Mouse (Mus musculus) MEL (cell line): ENCODE measurements around the gene Klk1b5. TPM values are rescaled to one million over a fixed set of nuclear protein-coding genes. Genes with fewer than 3 reads are reported as not detected.

Experiments used
- DNase-seq: peaks from one replicate; pipeline ENCODE4 v3.0.0; 2011; ENCODE audit warnings: low read depth, low spot score
- H3K27ac ChIP-seq: 2 replicates; pipeline ENCODE4 v1.5.1; 2012; ENCODE audit warnings: low read depth, mild to moderate bottlenecking, control low read depth, low read length, moderate library complexity; ENCODE audit not compliant: control insufficient read depth
- H3K27me3 ChIP-seq, 2 experiments: fragments of 150-350 bp in 1 of 2; sonication (generic) in 1 of 2; 2 replicates each; pipeline ENCODE4 v1.6.1; 2012; ENCODE audit warnings: low read length in 2 of 2, mild to moderate bottlenecking in 2 of 2, improper control_type of control experiment in 1 of 2, moderate library complexity in 1 of 2; ENCODE audit not compliant: insufficient read depth in 2 of 2, control insufficient read depth in 1 of 2
- H3K36me3 ChIP-seq, 2 experiments: 2 replicates each; pipeline ENCODE4 v1.6.1; 2012 to 2014; ENCODE audit warnings: low read length in 2 of 2, improper control_type of control experiment in 1 of 2, inconsistent platforms in 1 of 2, mild to moderate bottlenecking in 1 of 2; ENCODE audit not compliant: insufficient read depth in 2 of 2, control insufficient read depth in 1 of 2
- H3K4me1 ChIP-seq, 2 experiments: fragments of 150-350 bp in 1 of 2; sonication (generic) in 1 of 2; 2 replicates each; pipeline ENCODE4 v1.6.1; 2012; ENCODE audit warnings: low read length in 2 of 2, improper control_type of control experiment in 1 of 2, mild to moderate bottlenecking in 1 of 2; ENCODE audit not compliant: insufficient read depth in 2 of 2, control insufficient read depth in 1 of 2
- H3K4me3 ChIP-seq, 2 experiments: fragments of 150-350 bp in 1 of 2; sonication (generic) in 1 of 2; 2 replicates each; pipeline ENCODE4 v1.5.1; 2012; ENCODE audit warnings: low read depth in 2 of 2, low read length in 2 of 2, mild to moderate bottlenecking in 2 of 2, moderate library complexity in 2 of 2, control low read depth in 1 of 2, improper control_type of control experiment in 1 of 2; ENCODE audit not compliant: control insufficient read depth in 1 of 2, insufficient read depth in 1 of 2
- H3K79me2 ChIP-seq: 2 replicates; pipeline ENCODE4 v1.6.1; 2012; ENCODE audit warnings: mild to moderate bottlenecking, low read length, moderate library complexity; ENCODE audit not compliant: control insufficient read depth, poor library complexity, insufficient read depth
- H3K9ac ChIP-seq: 2 replicates; pipeline ENCODE4 v1.6.1; 2012; ENCODE audit warnings: low read depth, mild to moderate bottlenecking, control low read depth, low read length, moderate library complexity; ENCODE audit not compliant: control insufficient read depth, poor library complexity, severe bottlenecking
- H3K9me3 ChIP-seq: fragments of 150-350 bp; sonication (generic); replicated peaks from 2 replicates; pipeline ENCODE4 v1.6.1; 2012; ENCODE audit warnings: mild to moderate bottlenecking, low read length, improper control_type of control experiment, moderate library complexity; ENCODE audit not compliant: insufficient read depth
- BHLHE40 ChIP-seq: IDR thresholded peaks from 2 replicates; pipeline ENCODE4 v1.6.1; 2012; ENCODE audit warnings: low read depth, mild to moderate bottlenecking, inconsistent platforms, low read length, improper control_type of control experiment, borderline replicate concordance
- CHD1 ChIP-seq: IDR thresholded peaks from 2 replicates; pipeline ENCODE4 v1.6.1; 2012; ENCODE audit warnings: low read depth, mild to moderate bottlenecking, inconsistent platforms, low read length, improper control_type of control experiment
- CHD2 ChIP-seq: IDR thresholded peaks from 2 replicates; pipeline ENCODE4 v1.6.1; 2011; ENCODE audit warnings: low read length, improper control_type of control experiment
- CTCF ChIP-seq, 3 experiments: IDR thresholded peaks in 2 of 3; conservative IDR thresholded peaks in 1 of 3; 2 replicates each; pipeline ENCODE4 v1.5.1; 2011 to 2012; ENCODE audit warnings: low read length in 3 of 3, low read depth in 2 of 3, mild to moderate bottlenecking in 2 of 3, improper control_type of control experiment in 1 of 3, inconsistent platforms in 1 of 3, mixed read lengths in 1 of 3, moderate library complexity in 1 of 3; ENCODE audit not compliant: control insufficient read depth in 1 of 3, insufficient read depth in 1 of 3, poor library complexity in 1 of 3, severe bottlenecking in 1 of 3
- E2F4 ChIP-seq: IDR thresholded peaks from 2 replicates; pipeline ENCODE4 v1.6.1; 2011; ENCODE audit warnings: low read depth, low read length, improper control_type of control experiment, borderline replicate concordance
- ELF1 ChIP-seq: IDR thresholded peaks from 2 replicates; pipeline ENCODE4 v1.6.1; 2014; ENCODE audit warnings: low read depth, mild to moderate bottlenecking, inconsistent platforms, low read length, improper control_type of control experiment, moderate library complexity
- EP300 ChIP-seq, 2 experiments: IDR thresholded peaks; 2 replicates each; pipeline ENCODE4 v1.6.1; 2011; ENCODE audit warnings: improper control_type of control experiment in 2 of 2, low read length in 2 of 2, low read depth in 1 of 2, mild to moderate bottlenecking in 1 of 2
- ETS1 ChIP-seq: IDR thresholded peaks from 2 replicates; pipeline ENCODE4 v1.6.1; 2012; ENCODE audit warnings: low read depth, mild to moderate bottlenecking, inconsistent platforms, low read length, improper control_type of control experiment, moderate library complexity
- GABPA ChIP-seq: IDR thresholded peaks from 2 replicates; pipeline ENCODE4 v1.6.1; 2012; ENCODE audit warnings: low read depth, mild to moderate bottlenecking, inconsistent platforms, low read length, improper control_type of control experiment, moderate library complexity
- GATA1 ChIP-seq: IDR thresholded peaks from 2 replicates; pipeline ENCODE4 v1.6.1; 2011; ENCODE audit warnings: low read depth, low read length, improper control_type of control experiment
- HCFC1 ChIP-seq: IDR thresholded peaks from 2 replicates; pipeline ENCODE4 v1.6.1; 2012; ENCODE audit warnings: low read depth, mild to moderate bottlenecking, inconsistent platforms, low read length, improper control_type of control experiment, moderate library complexity
- JUND ChIP-seq: IDR thresholded peaks from 2 replicates; pipeline ENCODE4 v1.6.1; 2011; ENCODE audit warnings: low read depth, mild to moderate bottlenecking, improper control_type of control experiment, low read length
- KAT2A ChIP-seq: conservative IDR thresholded peaks from 2 replicates; pipeline ENCODE4 v1.6.1; 2012; ENCODE audit warnings: low read depth, low read length, improper control_type of control experiment, inconsistent platforms
- MAFK ChIP-seq: IDR thresholded peaks from 2 replicates; pipeline ENCODE4 v1.6.1; 2011; ENCODE audit warnings: low read depth, mild to moderate bottlenecking, low read length, improper control_type of control experiment, borderline replicate concordance
- MAX ChIP-seq: IDR thresholded peaks from 2 replicates; pipeline ENCODE4 v1.6.1; 2011; ENCODE audit warnings: low read length, improper control_type of control experiment
- MAZ ChIP-seq: IDR thresholded peaks from 2 replicates; pipeline ENCODE4 v1.6.1; 2012; ENCODE audit warnings: low read depth, mild to moderate bottlenecking, inconsistent platforms, low read length, improper control_type of control experiment
- MEF2A ChIP-seq: IDR thresholded peaks from 2 replicates; pipeline ENCODE4 v1.6.1; 2014; ENCODE audit warnings: low read depth, mild to moderate bottlenecking, inconsistent platforms, low read length, improper control_type of control experiment; ENCODE audit not compliant: poor library complexity, insufficient replicate concordance, severe bottlenecking; ENCODE audit errors: extremely low read depth
- MXI1 ChIP-seq: IDR thresholded peaks from 2 replicates; pipeline ENCODE4 v1.6.1; 2011; ENCODE audit warnings: mild to moderate bottlenecking, low read depth, low read length, improper control_type of control experiment
- MYB ChIP-seq: IDR thresholded peaks from 2 replicates; pipeline ENCODE4 v1.6.1; 2011; ENCODE audit warnings: mild to moderate bottlenecking, low read depth, low read length, improper control_type of control experiment
- MYC ChIP-seq: IDR thresholded peaks from 2 replicates; pipeline ENCODE4 v1.6.1; 2011; ENCODE audit warnings: low read depth, mild to moderate bottlenecking, low read length, improper control_type of control experiment, moderate library complexity
- NELFE ChIP-seq: IDR thresholded peaks from 2 replicates; pipeline ENCODE4 v1.6.1; 2011; ENCODE audit warnings: low read depth, low read length, improper control_type of control experiment
- NRF1 ChIP-seq: IDR thresholded peaks from 2 replicates; pipeline ENCODE4 v1.6.1; 2014; ENCODE audit warnings: low read depth, mild to moderate bottlenecking, inconsistent platforms, low read length, improper control_type of control experiment, moderate library complexity; ENCODE audit not compliant: poor library complexity, insufficient read depth, severe bottlenecking
- POLR2A ChIP-seq, 2 experiments: IDR thresholded peaks; 2 replicates each; pipeline ENCODE4 v1.6.1; 2011 to 2012; ENCODE audit warnings: low read length in 2 of 2, mild to moderate bottlenecking in 2 of 2, control low read depth in 1 of 2, improper control_type of control experiment in 1 of 2, low read depth in 1 of 2, moderate library complexity in 1 of 2; ENCODE audit not compliant: control insufficient read depth in 1 of 2, insufficient read depth in 1 of 2, poor library complexity in 1 of 2
- POLR2AphosphoS2 ChIP-seq: IDR thresholded peaks from 2 replicates; pipeline ENCODE4 v1.6.1; 2011; ENCODE audit warnings: low read length, improper control_type of control experiment
- POLR2AphosphoS5 ChIP-seq: IDR thresholded peaks from 2 replicates; pipeline ENCODE4 v1.6.1; 2012; ENCODE audit warnings: low read depth, borderline replicate concordance, mild to moderate bottlenecking, inconsistent platforms, low read length, moderate library complexity, mixed read lengths
- RAD21 ChIP-seq: IDR thresholded peaks from 2 replicates; pipeline ENCODE4 v1.6.1; 2011; ENCODE audit warnings: mild to moderate bottlenecking, low read depth, low read length, improper control_type of control experiment
- RCOR1 ChIP-seq: IDR thresholded peaks from 2 replicates; pipeline ENCODE4 v1.6.1; 2012; ENCODE audit warnings: low read depth, mild to moderate bottlenecking, inconsistent platforms, low read length, improper control_type of control experiment
- SIN3A ChIP-seq: IDR thresholded peaks from 2 replicates; pipeline ENCODE4 v1.6.1; 2012; ENCODE audit warnings: low read length, improper control_type of control experiment, inconsistent platforms
- SMC3 ChIP-seq: IDR thresholded peaks from 2 replicates; pipeline ENCODE4 v1.6.1; 2011; ENCODE audit warnings: low read depth, low read length, improper control_type of control experiment
- TAL1 ChIP-seq: IDR thresholded peaks from 2 replicates; pipeline ENCODE4 v1.6.1; 2012; ENCODE audit warnings: mild to moderate bottlenecking, inconsistent platforms, low read length, moderate library complexity, mixed read lengths
- TBP ChIP-seq: IDR thresholded peaks from 2 replicates; pipeline ENCODE4 v1.8.0; 2011; ENCODE audit warnings: low read depth, low read length, improper control_type of control experiment
- TCF12 ChIP-seq: IDR thresholded peaks from 2 replicates; pipeline ENCODE4 v1.6.1; 2014; ENCODE audit warnings: low read depth, mild to moderate bottlenecking, inconsistent platforms, low read length, improper control_type of control experiment, moderate library complexity
- UBTF ChIP-seq: IDR thresholded peaks from 2 replicates; pipeline ENCODE4 v1.6.1; 2012; ENCODE audit warnings: low read depth, mild to moderate bottlenecking, inconsistent platforms, low read length, improper control_type of control experiment, moderate library complexity, borderline replicate concordance; ENCODE audit not compliant: insufficient read depth
- USF1 ChIP-seq: IDR thresholded peaks from 2 replicates; pipeline ENCODE4 v1.6.1; 2014; ENCODE audit warnings: low read depth, mild to moderate bottlenecking, inconsistent platforms, low read length, improper control_type of control experiment, moderate library complexity
- USF2 ChIP-seq, 2 experiments: IDR thresholded peaks; 2 replicates each; pipeline ENCODE4 v1.6.1; 2011 to 2012; ENCODE audit warnings: improper control_type of control experiment in 2 of 2, low read length in 2 of 2, borderline replicate concordance in 1 of 2, inconsistent platforms in 1 of 2, low read depth in 1 of 2, mild to moderate bottlenecking in 1 of 2; ENCODE audit not compliant: insufficient read depth in 1 of 2
- ZC3H11A ChIP-seq: IDR thresholded peaks from 2 replicates; pipeline ENCODE4 v1.6.1; 2012; ENCODE audit warnings: low read depth, mild to moderate bottlenecking, inconsistent platforms, low read length, improper control_type of control experiment
- ZKSCAN1 ChIP-seq: IDR thresholded peaks from 2 replicates; pipeline ENCODE4 v1.6.1; 2012; ENCODE audit warnings: low read depth, mild to moderate bottlenecking, inconsistent platforms, low read length, improper control_type of control experiment, moderate library complexity
- ZMIZ1 ChIP-seq: IDR thresholded peaks from 2 replicates; pipeline ENCODE4 v1.6.1; 2012; ENCODE audit warnings: low read depth, mild to moderate bottlenecking, inconsistent platforms, low read length, improper control_type of control experiment, moderate library complexity
- ZNF384 ChIP-seq: IDR thresholded peaks from 2 replicates; pipeline ENCODE4 v1.6.1; 2012; ENCODE audit warnings: low read depth, mild to moderate bottlenecking, inconsistent platforms, low read length, improper control_type of control experiment
- polyA plus RNA-seq, 2 experiments: library from polyadenylated mRNA; stranded (reverse) in 1 of 2; unstranded in 1 of 2; fragments of >175 nt in 1 of 2; fragments of >200 nt in 1 of 2; gene quantifications; 2 replicates each; pipeline versions ENCODE4 v1.2.1 to v1.2.4; 2012; ENCODE audit warnings: low replicate concordance in 2 of 2, low read depth in 1 of 2; ENCODE audit not compliant: insufficient read length in 2 of 2, insufficient read depth in 1 of 2, missing spikeins in 1 of 2
- total RNA-seq: library from RNA; depleted of rRNA; stranded (reverse); fragments of 300-350 nt; gene quantifications from 2 replicates; pipeline ENCODE4 v1.2.3, GENCODE M21; 2012

The Klk1b5 gene
- total and polyA plus RNA-seq, 3 experiments, result not detected

GRCm38 (mm10) chr7:44239913-44240312 lies 24.2 kb downstream of the Klk1b5 start:
- peak; percentile 49 for DNase-seq
- Histone ChIP-seq H3K9me3 (no peaks in the 10 kb centered on the region), H3K9ac (no peak overlapping the region), H3K27me3 (no peaks in the 10 kb centered on the region), H3K4me1 (peaks cover 10 to 25% of the 10 kb centered on the region in 2 experiments), H3K36me3 (peaks cover 0 to 10% of the 10 kb centered on the region in 2 experiments; a peak in 2 of 4 replicates), H3K4me3 (no peak overlapping the region), H3K27ac (no peak overlapping the region), H3K79me2 (no peaks in the 10 kb centered on the region)
- no peak for TF ChIP-seq ELF1
- TF ChIP-seq MAFK, result no peak
- TF ChIP-seq NELFE, result no peak
- no peak for TF ChIP-seq POLR2AphosphoS5
- no peak for TF ChIP-seq SMC3
- TF ChIP-seq ZMIZ1, result no peak
- no peak for TF ChIP-seq TAL1
- no peak for TF ChIP-seq ZKSCAN1
- TF ChIP-seq ZC3H11A, result no peak
- no peak for TF ChIP-seq MAX
- TF ChIP-seq USF1, result no peak
- peak; percentile 58 for TF ChIP-seq ETS1
- peak; percentile 88 for TF ChIP-seq GATA1
- TF ChIP-seq MEF2A, result no peak
- no peak for TF ChIP-seq MAZ
- TF ChIP-seq RAD21, result no peak
- no peak for TF ChIP-seq HCFC1
- TF ChIP-seq CHD2, result no peak
- TF ChIP-seq E2F4, result no peak
- TF ChIP-seq MXI1, result no peak
- no peak for TF ChIP-seq MYB
- no peak for TF ChIP-seq SIN3A
- no peak for TF ChIP-seq JUND
- no peak for TF ChIP-seq CTCF (IDR thresholded peaks at IDR 0.05 in 2 of 3, conservative IDR thresholded peaks at IDR 0.05 in 1 of 3; ENCODE audit: control insufficient read depth in 1 of 3, insufficient read depth in 1 of 3, low read depth in 2 of 3, low read length in 3 of 3, poor library complexity in 1 of 3, severe bottlenecking in 1 of 3)
- no peak for TF ChIP-seq NRF1
- no peak for TF ChIP-seq POLR2AphosphoS2
- TF ChIP-seq BHLHE40, result no peak
- TF ChIP-seq TBP, result no peak
- TF ChIP-seq POLR2A (IDR thresholded peaks at IDR 0.05; ENCODE audit: control insufficient read depth in 1 of 2, insufficient read depth in 1 of 2, low read depth in 1 of 2, low read length in 2 of 2, poor library complexity in 1 of 2), result no peak
- no peak for TF ChIP-seq KAT2A
- TF ChIP-seq GABPA, result no peak
- no peak for TF ChIP-seq USF2 (IDR thresholded peaks at IDR 0.05; ENCODE audit: borderline replicate concordance in 1 of 2, insufficient read depth in 1 of 2, low read depth in 1 of 2, low read length in 2 of 2)
- TF ChIP-seq UBTF, result no peak
- TF ChIP-seq CHD1, result no peak
- peak; percentile 72 to 75 for TF ChIP-seq EP300 (IDR thresholded peaks at IDR 0.05; ENCODE audit: low read depth in 1 of 2, low read length in 2 of 2)
- TF ChIP-seq TCF12, result peak; percentile 48; the same call in 1 of the 2 replicates
- no peak for TF ChIP-seq ZNF384
- peak; percentile 70; the same call in 1 of the 2 replicates for TF ChIP-seq RCOR1
- TF ChIP-seq MYC, result no peak
